Mouse (Mus musculus) ovary, postnatal 10 days (tissue): ENCODE results near the gene Elac2.
A peak's percentile ranks its signal among the peaks of the same experiment; 100 is the strongest.

Experiments used
- DNase-seq: peaks from one replicate; pipeline ENCODE4 v3.0.0; 2022; ENCODE audit warnings: low spot score

The Elac2 gene

GRCm38 (mm10) chr11:64978720-64979488 is at the start of gene Elac2:
Gene Elac2 (plus strand): TSS chr11:64979038.
- DNase-seq: peak; percentile 91

GRCm38 (mm10) chr11:64929130-64929529 is 49.7 kb upstream of the Elac2 start:
- DNase-seq: no peak

- DNase-seq: no peak
Measured at GRCm38 (mm10) chr11:64931060-64931770, 47.6 kb upstream of the Elac2 start.

- no peak for DNase-seq
Measured at GRCm38 (mm10) chr11:64937226-64937625, 41.6 kb upstream of the Elac2 start.

GRCm38 (mm10) chr11:64941193-64941592 is 37.6 kb upstream of the Elac2 start:
- no peak for DNase-seq

GRCm38 (mm10) chr11:64949782-64950181 is 29.1 kb upstream of the Elac2 start:
- DNase-seq: no peak

GRCm38 (mm10) chr11:64956962-64957729 is 21.7 kb upstream of the Elac2 start:
- DNase-seq: no peak

GRCm38 (mm10) chr11:64962629-64963028 is 16.2 kb upstream of the Elac2 start:
- DNase-seq: no peak

GRCm38 (mm10) chr11:64968507-64968906 is 10.3 kb upstream of the Elac2 start:
- peak; percentile 42 for DNase-seq

GRCm38 (mm10) chr11:64968939-64969342 is 9.9 kb upstream of the Elac2 start:
- DNase-seq: no peak

- no peak for DNase-seq
Measured at GRCm38 (mm10) chr11:64971471-64971988, 7.3 kb upstream of the Elac2 start.

GRCm38 (mm10) chr11:64972418-64972817 is 6.4 kb upstream of the Elac2 start:
- DNase-seq: no peak

GRCm38 (mm10) chr11:64979489-64979845 is 629 bp downstream of the Elac2 start:
- DNase-seq: no peak

GRCm38 (mm10) chr11:64988556-64988955 is 9.7 kb downstream of the Elac2 start:
- no peak for DNase-seq

- no peak for DNase-seq
Measured at GRCm38 (mm10) chr11:64998439-64998838, 19.6 kb downstream of the Elac2 start.

GRCm38 (mm10) chr11:64999685-65000084 is 20.8 kb downstream of the Elac2 start:
- DNase-seq: no peak

- DNase-seq: no peak
Measured at GRCm38 (mm10) chr11:65001729-65002128, 22.9 kb downstream of the Elac2 start.

GRCm38 (mm10) chr11:65003611-65004010 is 24.8 kb downstream of the Elac2 start:
- no peak for DNase-seq

- no peak for DNase-seq
Measured at GRCm38 (mm10) chr11:65004836-65005235, 26.0 kb downstream of the Elac2 start.

- no peak for DNase-seq
Measured at GRCm38 (mm10) chr11:65006047-65006446, 27.2 kb downstream of the Elac2 start.

- no peak for DNase-seq
Measured at GRCm38 (mm10) chr11:65013906-65014305, 35.1 kb downstream of the Elac2 start.

GRCm38 (mm10) chr11:65016754-65017153 is 37.9 kb downstream of the Elac2 start:
- no peak for DNase-seq

- no peak for DNase-seq
Measured at GRCm38 (mm10) chr11:65020744-65021143, 41.9 kb downstream of the Elac2 start.
